Mouse (Mus musculus): ENCODE measurements around the gene Sepsecs. TPM values are rescaled to one million over a fixed set of nuclear protein-coding genes. Genes with fewer than 3 reads are reported as not detected.
A peak's percentile ranks its signal among the peaks of the same experiment; 100 is the strongest.

Sepsecs gene
- polyA plus RNA-seq, 1 experiment from 2014 or later: 9.2 TPM

DNA sequence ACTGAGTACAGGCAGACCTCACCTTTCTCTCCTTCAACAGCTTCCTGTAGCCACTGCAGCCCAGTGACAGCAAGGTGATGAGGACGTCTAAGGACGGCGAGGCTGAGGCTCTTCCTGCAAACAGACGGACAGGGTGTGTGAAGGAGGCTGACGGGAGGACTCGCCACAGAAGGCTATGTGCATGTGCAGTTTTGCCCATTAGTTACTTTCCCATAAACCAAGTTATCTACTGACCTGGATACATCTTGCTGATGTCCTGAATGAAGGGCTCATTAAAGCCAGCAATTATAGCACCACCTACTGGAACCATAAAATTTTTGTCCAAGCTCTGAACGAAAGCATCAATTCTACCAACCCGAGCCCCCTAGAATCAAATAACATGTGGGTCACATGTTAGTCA lies 13.5 kb downstream of the Sepsecs start:
- no peak overlapping the region for H3K4me3 ChIP-seq (ENCODE audit: low read depth, low read length)
- H3K9me3 ChIP-seq (ENCODE audit: control insufficient read depth, low read depth, low read length): no peaks in the 10 kb centered on the region
- 69% methylated on average over 8 of the region's 8 CpGs for WGBS
- H3K9ac ChIP-seq (replicated peaks; ENCODE audit: low read depth, low read length): no peak overlapping the region
- no peak; the same call in 1 of the 2 replicates for ATAC-seq (ENCODE audit: insufficient number of reproducible peaks, insufficient read depth, low FRiP score, low read depth)
- H3K36me3 ChIP-seq (ENCODE audit: control insufficient read depth, insufficient read depth, low read length): peaks cover 10% of the 10 kb centered on the region
- no peak overlapping the region for H3K4me2 ChIP-seq (replicated peaks; ENCODE audit: low read depth, low read length)
- no peak overlapping the region for H3K27ac ChIP-seq (ENCODE audit: low read length)
- H3K4me1 ChIP-seq (ENCODE audit: control insufficient read depth, insufficient read depth, low read length): no peaks in the 10 kb centered on the region
- no peaks in the 10 kb centered on the region for H3K27me3 ChIP-seq (ENCODE audit: control insufficient read depth, insufficient read depth, low read length)

DNA sequence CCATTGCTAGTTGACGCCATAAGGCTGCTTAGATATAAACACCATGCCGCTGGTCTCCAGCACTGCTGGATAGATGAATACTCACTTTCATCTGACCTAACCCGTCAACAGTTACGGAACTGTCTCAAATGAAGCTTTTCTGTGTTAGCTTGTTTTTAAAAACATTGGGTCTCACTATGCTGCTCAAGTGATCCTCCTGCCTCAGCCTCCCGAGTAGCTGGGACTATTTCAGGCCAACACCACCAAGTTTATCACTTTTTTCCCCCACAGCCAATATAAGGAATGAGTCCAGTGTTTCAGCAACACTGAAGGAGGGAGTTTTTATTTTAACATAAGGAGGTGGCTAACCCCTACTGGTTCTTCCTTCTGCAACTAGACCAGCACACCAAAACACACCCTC lies 14.5 kb downstream of the Sepsecs start:
- no peak for ATAC-seq (ENCODE audit: insufficient number of reproducible peaks, insufficient read depth, low FRiP score, low read depth)
- no peak overlapping the region for H3K4me3 ChIP-seq (ENCODE audit: low read depth, low read length)
- H3K9ac ChIP-seq (replicated peaks; ENCODE audit: low read depth, low read length): no peak overlapping the region
- H3K27me3 ChIP-seq (ENCODE audit: control insufficient read depth, insufficient read depth, low read length): no peaks in the 10 kb centered on the region
- H3K4me1 ChIP-seq (ENCODE audit: control insufficient read depth, insufficient read depth, low read length): no peaks in the 10 kb centered on the region
- H3K27ac ChIP-seq (ENCODE audit: low read length): no peak overlapping the region
- WGBS: 86% methylated on average over 5 of the region's 5 CpGs
- H3K4me2 ChIP-seq (replicated peaks; ENCODE audit: low read depth, low read length): no peak overlapping the region
- H3K36me3 ChIP-seq (ENCODE audit: control insufficient read depth, insufficient read depth, low read length): peaks cover 10% of the 10 kb centered on the region
- no peaks in the 10 kb centered on the region for H3K9me3 ChIP-seq (ENCODE audit: control insufficient read depth, low read depth, low read length)

DNA sequence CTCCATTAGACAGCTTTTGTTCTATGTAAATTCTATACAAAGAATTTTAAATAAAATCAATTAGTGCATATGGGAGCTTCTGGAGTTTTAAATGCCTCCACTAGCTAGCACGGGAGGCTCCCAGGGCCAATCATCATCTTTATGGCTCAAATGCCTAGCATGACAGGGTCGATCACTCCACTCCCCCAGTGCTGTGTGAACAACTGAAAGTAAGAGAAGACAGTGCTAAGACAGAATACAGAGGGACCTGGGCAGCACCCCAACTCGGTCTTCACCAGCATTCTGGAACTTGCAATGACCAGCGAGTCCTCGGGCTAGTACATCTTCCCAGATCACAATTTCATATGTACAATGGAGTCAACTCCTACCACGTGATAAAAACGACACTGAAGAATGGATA lies 16.9 kb downstream of the Sepsecs start:
- Histone ChIP-seq H3K9ac (replicated peaks; ENCODE audit: low read depth, low read length) (no peak overlapping the region), H3K9me3 (ENCODE audit: control insufficient read depth, low read depth, low read length) (no peaks in the 10 kb centered on the region), H3K36me3 (ENCODE audit: control insufficient read depth, insufficient read depth, low read length) (peaks cover 10% of the 10 kb centered on the region), H3K27ac (ENCODE audit: low read length) (no peak overlapping the region), H3K4me1 (ENCODE audit: control insufficient read depth, insufficient read depth, low read length) (no peaks in the 10 kb centered on the region), H3K4me2 (replicated peaks; ENCODE audit: low read depth, low read length) (no peak overlapping the region), H3K4me3 (ENCODE audit: low read depth, low read length) (no peak overlapping the region), H3K27me3 (ENCODE audit: control insufficient read depth, insufficient read depth, low read length) (no peaks in the 10 kb centered on the region)
- ATAC-seq (ENCODE audit: insufficient number of reproducible peaks, insufficient read depth, low FRiP score, low read depth): no peak
- WGBS: 91% methylated on average over 7 of the region's 7 CpGs

- H3K4me3 ChIP-seq (ENCODE audit: low read depth, low read length): no peak overlapping the region
- H3K27ac ChIP-seq (ENCODE audit: low read length): no peak overlapping the region
- WGBS: 78% methylated on average over 1 of the region's 1 CpGs
- H3K9me3 ChIP-seq (ENCODE audit: control insufficient read depth, low read depth, low read length): no peaks in the 10 kb centered on the region
- no peaks in the 10 kb centered on the region for H3K27me3 ChIP-seq (ENCODE audit: control insufficient read depth, insufficient read depth, low read length)
- no peaks in the 10 kb centered on the region for H3K4me1 ChIP-seq (ENCODE audit: control insufficient read depth, insufficient read depth, low read length)
- H3K9ac ChIP-seq (replicated peaks; ENCODE audit: low read depth, low read length): no peak overlapping the region
- no peak overlapping the region for H3K4me2 ChIP-seq (replicated peaks; ENCODE audit: low read depth, low read length)
- no peak for ATAC-seq (ENCODE audit: insufficient number of reproducible peaks, insufficient read depth, low FRiP score, low read depth)
- H3K36me3 ChIP-seq (ENCODE audit: control insufficient read depth, insufficient read depth, low read length): peaks cover 11% of the 10 kb centered on the region
Measured at GRCm38 (mm10) chr5:52652086-52652485, 17.4 kb downstream of the Sepsecs start.

DNA sequence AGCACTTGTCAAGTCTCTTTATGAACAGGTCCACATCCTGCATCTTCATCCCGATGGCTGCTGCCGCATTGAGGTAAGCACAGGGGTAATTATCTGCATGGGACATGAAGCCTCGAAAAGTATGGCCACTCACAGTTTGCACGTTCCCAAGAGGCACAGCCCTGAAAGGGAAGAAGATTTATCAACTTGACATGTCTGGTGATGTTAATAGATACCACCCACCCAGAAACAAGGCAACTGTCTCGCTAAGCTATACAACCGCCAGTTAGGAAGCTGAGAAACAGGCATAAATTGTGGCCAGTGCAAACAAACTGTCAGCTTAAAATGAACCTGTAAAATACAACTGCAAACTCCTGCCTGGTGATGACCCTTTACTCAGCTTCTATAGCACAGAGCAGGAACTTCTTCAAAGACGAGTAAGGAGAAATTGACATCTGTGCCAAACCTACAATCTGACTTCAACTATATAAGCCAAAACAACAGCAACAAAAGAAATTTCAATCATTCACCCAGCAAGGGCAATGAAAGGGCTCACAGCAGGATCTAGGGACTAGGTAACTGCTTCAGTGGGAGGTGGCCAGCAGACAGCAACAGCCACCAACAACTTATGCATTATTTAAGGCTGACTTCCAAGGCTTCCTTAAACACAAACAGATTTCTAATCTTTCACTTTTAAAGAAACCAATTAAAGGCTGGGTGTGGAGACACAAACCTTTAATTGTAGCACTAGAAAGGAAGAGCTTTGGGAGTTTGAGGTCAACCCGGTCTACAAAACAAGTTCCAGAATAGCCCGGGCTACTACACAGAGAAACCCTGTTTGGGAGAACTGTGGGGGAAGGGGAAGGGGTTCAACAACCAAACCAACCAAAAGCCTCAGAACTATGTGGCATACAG lies 25.3 kb downstream of the Sepsecs start:
- no peak overlapping the region for H3K4me3 ChIP-seq (ENCODE audit: low read depth, low read length)
- ATAC-seq (ENCODE audit: insufficient number of reproducible peaks, insufficient read depth, low FRiP score, low read depth): peak; percentile 37; the same call in 1 of the 2 replicates
- no peak overlapping the region for H3K4me2 ChIP-seq (replicated peaks; ENCODE audit: low read depth, low read length)
- peaks cover 28% of the 10 kb centered on the region for H3K36me3 ChIP-seq (ENCODE audit: control insufficient read depth, insufficient read depth, low read length)
- H3K9ac ChIP-seq (replicated peaks; ENCODE audit: low read depth, low read length): no peak overlapping the region
- H3K9me3 ChIP-seq (ENCODE audit: control insufficient read depth, low read depth, low read length): peaks cover 4% of the 10 kb centered on the region; the same call in 1 of the 2 replicates
- H3K4me1 ChIP-seq (ENCODE audit: control insufficient read depth, insufficient read depth, low read length): peaks cover 7% of the 10 kb centered on the region; the same call in 1 of the 2 replicates
- 25% methylated on average over 9 of the region's 9 CpGs for WGBS
- no peaks in the 10 kb centered on the region for H3K27me3 ChIP-seq (ENCODE audit: control insufficient read depth, insufficient read depth, low read length)
- H3K27ac ChIP-seq (ENCODE audit: low read length): no peak overlapping the region

GRCm38 (mm10) chr5:52641736-52642135 lies 27.8 kb downstream of the Sepsecs start:
- H3K4me3 ChIP-seq (ENCODE audit: low read depth, low read length): no peak overlapping the region
- peaks cover 7% of the 10 kb centered on the region; the same call in 1 of the 2 replicates for H3K4me1 ChIP-seq (ENCODE audit: control insufficient read depth, insufficient read depth, low read length)
- peaks cover 23% of the 10 kb centered on the region for H3K36me3 ChIP-seq (ENCODE audit: control insufficient read depth, insufficient read depth, low read length)
- no peak overlapping the region for H3K9ac ChIP-seq (replicated peaks; ENCODE audit: low read depth, low read length)
- no peak overlapping the region for H3K4me2 ChIP-seq (replicated peaks; ENCODE audit: low read depth, low read length)
- peaks cover 4% of the 10 kb centered on the region; the same call in 1 of the 2 replicates for H3K9me3 ChIP-seq (ENCODE audit: control insufficient read depth, low read depth, low read length)
- no peak overlapping the region for H3K27ac ChIP-seq (ENCODE audit: low read length)
- WGBS: 94% methylated on average over 6 of the region's 6 CpGs
- H3K27me3 ChIP-seq (ENCODE audit: control insufficient read depth, insufficient read depth, low read length): no peaks in the 10 kb centered on the region
- no peak for ATAC-seq (ENCODE audit: insufficient number of reproducible peaks, insufficient read depth, low FRiP score, low read depth)

DNA sequence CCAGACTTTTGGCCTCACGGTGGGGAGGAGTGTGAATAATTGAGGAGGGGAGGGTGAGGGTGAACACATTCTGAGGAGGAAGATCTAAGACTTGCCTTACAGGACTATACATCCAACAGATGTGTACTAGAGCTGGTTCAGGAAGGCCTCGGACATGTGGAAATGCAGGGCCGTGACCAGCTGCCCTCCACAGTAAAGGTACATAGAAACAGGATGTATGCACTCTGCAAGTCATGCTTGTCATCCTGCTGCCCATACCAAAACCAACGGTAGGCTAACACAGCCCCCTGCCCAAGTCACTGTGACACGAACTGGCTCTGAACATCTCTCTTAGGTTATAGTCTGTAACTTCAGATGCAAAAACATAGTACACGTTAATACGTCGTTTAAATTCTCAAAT lies 30.6 kb downstream of the Sepsecs start:
- no peak for ATAC-seq (ENCODE audit: insufficient number of reproducible peaks, insufficient read depth, low FRiP score, low read depth)
- Histone ChIP-seq H3K4me3 (ENCODE audit: low read depth, low read length) (no peak overlapping the region), H3K9me3 (ENCODE audit: control insufficient read depth, low read depth, low read length) (no peaks in the 10 kb centered on the region), H3K36me3 (ENCODE audit: control insufficient read depth, insufficient read depth, low read length) (peaks cover 10% of the 10 kb centered on the region; the same call in 1 of the 2 replicates), H3K9ac (replicated peaks; ENCODE audit: low read depth, low read length) (no peak overlapping the region), H3K27ac (ENCODE audit: low read length) (no peak overlapping the region), H3K4me2 (replicated peaks; ENCODE audit: low read depth, low read length) (no peak overlapping the region), H3K27me3 (ENCODE audit: control insufficient read depth, insufficient read depth, low read length) (no peaks in the 10 kb centered on the region), H3K4me1 (ENCODE audit: control insufficient read depth, insufficient read depth, low read length) (no peaks in the 10 kb centered on the region)
- WGBS: 77% methylated on average over 8 of the region's 8 CpGs

DNA sequence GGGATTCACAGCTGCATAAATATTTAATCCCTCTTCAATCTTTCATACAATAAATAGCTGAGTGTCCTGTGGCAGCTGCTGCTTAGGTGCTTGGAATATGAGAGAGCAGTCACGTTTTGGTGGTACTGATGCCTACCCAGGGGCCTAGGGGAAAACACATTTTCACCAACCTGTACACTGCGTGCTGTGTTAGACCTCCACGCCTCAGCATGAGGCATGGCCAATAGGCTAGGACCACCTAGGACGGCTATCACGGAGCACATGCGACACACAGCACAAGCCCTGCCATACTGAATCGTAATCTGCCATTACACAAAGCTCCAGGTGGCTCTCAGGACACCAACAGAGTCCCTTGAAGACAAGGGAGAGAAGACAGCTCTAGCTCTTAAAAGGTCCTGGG lies 31.5 kb downstream of the Sepsecs start:
- WGBS: 80% methylated on average over 7 of the region's 7 CpGs
- ATAC-seq (ENCODE audit: insufficient number of reproducible peaks, insufficient read depth, low FRiP score, low read depth): no peak
- no peak overlapping the region for H3K4me2 ChIP-seq (replicated peaks; ENCODE audit: low read depth, low read length)
- H3K4me3 ChIP-seq (ENCODE audit: low read depth, low read length): no peak overlapping the region
- no peaks in the 10 kb centered on the region for H3K4me1 ChIP-seq (ENCODE audit: control insufficient read depth, insufficient read depth, low read length)
- H3K27ac ChIP-seq (ENCODE audit: low read length): no peak overlapping the region
- no peak overlapping the region for H3K9ac ChIP-seq (replicated peaks; ENCODE audit: low read depth, low read length)
- no peaks in the 10 kb centered on the region for H3K9me3 ChIP-seq (ENCODE audit: control insufficient read depth, low read depth, low read length)
- H3K36me3 ChIP-seq (ENCODE audit: control insufficient read depth, insufficient read depth, low read length): peaks cover 6% of the 10 kb centered on the region; the same call in 1 of the 2 replicates
- no peaks in the 10 kb centered on the region for H3K27me3 ChIP-seq (ENCODE audit: control insufficient read depth, insufficient read depth, low read length)

Measured in stomach, embryonic 14.5 days (tissue).